Mouse (Mus musculus) G1E (cell line): ENCODE results near the gene Fam168b. TPM values are rescaled to one million over a fixed set of nuclear protein-coding genes. Genes with fewer than 3 reads are reported as not detected.

Experiments used
- ATAC-seq: 2 replicates; pipeline ENCODE4 v1.8.0; 2016; ENCODE audit warnings: mild to moderate bottlenecking; ENCODE audit not compliant: insufficient number of reproducible peaks, poor library complexity, low FRiP score, severe bottlenecking; ENCODE audit errors: extremely low read depth
- DNase-seq: peaks from one replicate; pipeline ENCODE4 v3.0.0; 2012; ENCODE audit warnings: low spot score
- H3K27me3 ChIP-seq: 2 replicates; pipeline ENCODE4 v1.6.1; 2012; ENCODE audit warnings: mild to moderate bottlenecking, low read length, inconsistent platforms; ENCODE audit not compliant: insufficient read depth
- H3K36me3 ChIP-seq: replicated peaks from 2 replicates; pipeline ENCODE3; 2012; ENCODE audit warnings: mild to moderate bottlenecking, inconsistent platforms
- H3K4me1 ChIP-seq: 2 replicates; pipeline ENCODE4 v1.6.1; 2012; ENCODE audit warnings: low read depth, low read length, inconsistent platforms, mixed read lengths; ENCODE audit not compliant: insufficient read depth
- H3K4me3 ChIP-seq: 2 replicates; pipeline ENCODE4 v1.5.1; 2012; ENCODE audit warnings: low read depth, mild to moderate bottlenecking, inconsistent platforms, low read length, moderate library complexity, mixed read lengths
- H3K9me3 ChIP-seq: replicated peaks from 2 replicates; pipeline ENCODE4 v1.6.1; 2012; ENCODE audit warnings: inconsistent platforms
- CTCF ChIP-seq: IDR thresholded peaks from 2 replicates; pipeline ENCODE4 v1.5.1; 2012; ENCODE audit warnings: low read depth, low read length, inconsistent platforms, mixed read lengths
- GATA1 ChIP-seq: IDR thresholded peaks from 2 replicates; pipeline ENCODE4 v1.6.1; 2012; ENCODE audit warnings: borderline replicate concordance, low read length, inconsistent platforms, mixed read lengths
- GATA2 ChIP-seq: IDR thresholded peaks from 2 replicates; pipeline ENCODE4 v1.6.1; 2012; ENCODE audit warnings: low read depth, low read length, inconsistent platforms, borderline replicate concordance
- POLR2AphosphoS5 ChIP-seq: IDR thresholded peaks from 2 replicates; pipeline ENCODE4 v1.6.1; 2012; ENCODE audit warnings: low read depth, low read length, inconsistent platforms; ENCODE audit not compliant: insufficient replicate concordance
- TAL1 ChIP-seq: conservative IDR thresholded peaks from 2 replicates; pipeline ENCODE4 v1.6.1; 2012; ENCODE audit warnings: low read depth, low read length, inconsistent platforms, mixed read lengths
- polyA plus RNA-seq: library from polyadenylated mRNA; stranded (reverse); fragments of >175 nt; gene quantifications from 2 replicates; pipeline ENCODE4 v1.2.3, GENCODE M21; 2012
- total RNA-seq, 2 experiments: library from RNA; stranded (forward) in 1 of 2; stranded (reverse) in 1 of 2; fragments of 200-1000 nt in 1 of 2; fragments of >200 nt in 1 of 2; fragmentation: Nextera tagmentation in 1 of 2; gene quantifications; 2 replicates each; pipeline ENCODE4 v1.2.3; 2014 to 2017

Fam168b gene
- total and polyA plus RNA-seq, 3 experiments = 75.1 to 401 (median 95.3) TPM

GRCm38 (mm10) chr1:34863323-34863722 lies 20.5 kb upstream of the Fam168b start:
- ATAC-seq = no peak

GRCm38 (mm10) chr1:34862877-34863276 lies 20.0 kb upstream of the Fam168b start:
- peaks cover 11% of the 10 kb centered on the region for H3K4me1 ChIP-seq
- no peak for ATAC-seq
- no peaks in the 10 kb centered on the region for H3K9me3 ChIP-seq
- TF ChIP-seq GATA1 = no peak
- no peak for TF ChIP-seq GATA2
- no peak for TF ChIP-seq CTCF
- no peak overlapping the region for H3K4me3 ChIP-seq
- peaks cover 2% of the 10 kb centered on the region; the same call in 1 of the 2 replicates for H3K27me3 ChIP-seq
- H3K36me3 ChIP-seq = peaks cover 8% of the 10 kb centered on the region
- no peak for DNase-seq

More at GRCm38 (mm10) chr1:34863323-34863722, 20.5 kb upstream of the Fam168b start:
- DNase-seq = no peak
- Histone ChIP-seq H3K27me3 (peaks cover 2% of the 10 kb centered on the region; the same call in 1 of the 2 replicates), H3K36me3 (peaks cover 8% of the 10 kb centered on the region), H3K9me3 (no peaks in the 10 kb centered on the region), H3K4me3 (no peak overlapping the region), H3K4me1 (peaks cover 10% of the 10 kb centered on the region)
- TF ChIP-seq GATA1 = no peak
- TF ChIP-seq GATA2 = no peak
- TF ChIP-seq CTCF = no peak
- TF ChIP-seq POLR2AphosphoS5 = no peak
- no peak for TF ChIP-seq TAL1

GRCm38 (mm10) chr1:34860205-34860604 lies 17.3 kb upstream of the Fam168b start:
- TF ChIP-seq GATA1 (no peak), CTCF (no peak), GATA2 (no peak), TAL1 (no peak), POLR2AphosphoS5 (no peak)
- ATAC-seq = no peak
- H3K4me3 ChIP-seq = no peak overlapping the region
- peaks cover 8% of the 10 kb centered on the region for H3K4me1 ChIP-seq
- peaks cover 8% of the 10 kb centered on the region for H3K36me3 ChIP-seq
- no peak for DNase-seq
- H3K9me3 ChIP-seq = no peaks in the 10 kb centered on the region
- H3K27me3 ChIP-seq = peaks cover 2% of the 10 kb centered on the region; the same call in 1 of the 2 replicates

- H3K4me3 ChIP-seq = no peak overlapping the region
- no peaks in the 10 kb centered on the region for H3K9me3 ChIP-seq
- peaks cover 8% of the 10 kb centered on the region for H3K36me3 ChIP-seq
- peaks cover 2% of the 10 kb centered on the region; the same call in 1 of the 2 replicates for H3K27me3 ChIP-seq
- peaks cover 8% of the 10 kb centered on the region for H3K4me1 ChIP-seq
- ATAC-seq = no peak
- DNase-seq = no peak
- TF ChIP-seq CTCF (no peak), POLR2AphosphoS5 (no peak), GATA1 (no peak), GATA2 (no peak), TAL1 (no peak; the same call in 1 of the 2 replicates)
Measured at GRCm38 (mm10) chr1:34859761-34860160, 16.9 kb upstream of the Fam168b start.

- H3K9me3 ChIP-seq = no peaks in the 10 kb centered on the region
- peak; percentile 92 for ATAC-seq
- no peak for TF ChIP-seq GATA1
- TF ChIP-seq GATA2 = no peak
- TF ChIP-seq CTCF = no peak
- TF ChIP-seq POLR2AphosphoS5 = no peak
- no peak for TF ChIP-seq TAL1
- DNase-seq = peak; percentile 47
- H3K36me3 ChIP-seq = peaks cover 8% of the 10 kb centered on the region
- H3K4me3 ChIP-seq = no peak overlapping the region; the same call in 1 of the 2 replicates
- peaks cover 2% of the 10 kb centered on the region; the same call in 1 of the 2 replicates for H3K27me3 ChIP-seq
- peaks cover 8% of the 10 kb centered on the region for H3K4me1 ChIP-seq
Measured at GRCm38 (mm10) chr1:34858671-34859070, 15.8 kb upstream of the Fam168b start.

- H3K9me3 ChIP-seq = no peaks in the 10 kb centered on the region
- peaks cover 15% of the 10 kb centered on the region for H3K27me3 ChIP-seq
Measured at GRCm38 (mm10) chr1:34855056-34855739, 12.3 kb upstream of the Fam168b start.

More at GRCm38 (mm10) chr1:34855056-34855739, 12.3 kb upstream of the Fam168b start:
- H3K4me3 ChIP-seq = no peak overlapping the region
- ATAC-seq = no peak
- H3K4me1 ChIP-seq = peaks cover 14% of the 10 kb centered on the region
- DNase-seq = no peak
- TF ChIP-seq TAL1 (no peak), GATA2 (no peak), POLR2AphosphoS5 (no peak)
- no peaks in the 10 kb centered on the region for H3K36me3 ChIP-seq
